Mouse (Mus musculus) adrenal gland, postnatal 14 days (tissue): Measurements from ENCODE around the gene Dhx30. TPM values are rescaled to one million over a fixed set of nuclear protein-coding genes. Genes with fewer than 3 reads are reported as not detected.

Source experiments
- DNase-seq: peaks from one replicate; pipeline ENCODE4 v3.0.0; 2021; ENCODE audit warnings: mixed read lengths
- total RNA-seq: library from RNA; stranded (reverse); gene quantifications from 2 replicates; pipeline ENCODE4 v1.2.3, GENCODE M21; 2021

The Dhx30 gene
- total RNA-seq, 1 experiment from 2014 or later = 82.6 TPM

- no peak for DNase-seq
These were observed 71.8 kb downstream of the Dhx30 start for GRCm38 (mm10) chr9:110045763-110046377.

DNA sequence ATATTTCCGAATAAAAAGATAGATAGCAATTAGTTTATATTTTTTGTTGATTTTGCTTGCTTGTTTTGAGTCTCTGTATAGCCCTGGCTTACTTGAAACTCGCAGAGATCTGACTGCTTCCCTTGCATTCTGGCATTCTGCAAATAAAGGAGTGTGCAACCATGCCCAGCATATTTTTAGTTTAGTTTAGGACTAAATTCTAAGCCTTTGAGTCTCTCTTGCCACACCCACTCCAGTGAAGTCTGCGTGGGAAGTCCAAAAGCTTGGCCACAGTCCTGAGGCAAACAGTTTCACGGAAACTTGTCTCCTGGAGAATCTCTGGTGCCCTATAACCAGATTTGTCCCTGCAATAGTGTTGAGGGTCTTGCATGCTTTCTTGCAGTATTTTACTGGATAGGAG lies 73.3 kb downstream of the Dhx30 start:
- DNase-seq = no peak

- DNase-seq = peak; percentile 14
These were observed 79.1 kb downstream of the Dhx30 start for GRCm38 (mm10) chr9:110038485-110038884.

GRCm38 (mm10) chr9:110037895-110038294 lies 79.7 kb downstream of the Dhx30 start:
- no peak for DNase-seq

- DNase-seq = no peak
These were observed 82.5 kb downstream of the Dhx30 start for GRCm38 (mm10) chr9:110035091-110035490.

Other genes with a start within 250 kb of the Dhx30 start
- 14.6 and 16.7 TPM in 2 replicates for gene Cdc25a, start 242.3 kb downstream of the Dhx30 start, total RNA-seq
- 85.4 and 94.2 TPM in 2 replicates for gene Map4, start 186.4 kb downstream of the Dhx30 start, total RNA-seq
- gene Smarcc1, start 122 bp downstream of the Dhx30 start, total RNA-seq = 55.9 and 57.0 TPM in 2 replicates
- gene Cspg5, start 126.0 kb upstream of the Dhx30 start, total RNA-seq = 14.2 and 17.2 TPM in 2 replicates
- 6.5 and 9.4 TPM in 2 replicates for gene Elp6, start 187.3 kb upstream of the Dhx30 start, total RNA-seq
- 67.9 and 75.7 TPM in 2 replicates for gene Scap, start 215.5 kb upstream of the Dhx30 start, total RNA-seq